Mouse (Mus musculus) MEL (cell line): ENCODE results near the gene Nelfcd. TPM values are rescaled to one million over a fixed set of nuclear protein-coding genes. Genes with fewer than 3 reads are reported as not detected.

Experiments
- DNase-seq: peaks from one replicate; pipeline ENCODE4 v3.0.0; 2011; ENCODE audit warnings: low read depth, low spot score
- H3K27ac ChIP-seq: 2 replicates; pipeline ENCODE4 v1.5.1; 2012; ENCODE audit warnings: low read depth, mild to moderate bottlenecking, control low read depth, low read length, moderate library complexity; ENCODE audit not compliant: control insufficient read depth
- H3K27me3 ChIP-seq, 2 experiments: fragments of 150-350 bp in 1 of 2; sonication (generic) in 1 of 2; 2 replicates each; pipeline ENCODE4 v1.6.1; 2012; ENCODE audit warnings: low read length in 2 of 2, mild to moderate bottlenecking in 2 of 2, improper control_type of control experiment in 1 of 2, moderate library complexity in 1 of 2; ENCODE audit not compliant: insufficient read depth in 2 of 2, control insufficient read depth in 1 of 2
- H3K36me3 ChIP-seq, 2 experiments: 2 replicates each; pipeline ENCODE4 v1.6.1; 2012 to 2014; ENCODE audit warnings: low read length in 2 of 2, improper control_type of control experiment in 1 of 2, inconsistent platforms in 1 of 2, mild to moderate bottlenecking in 1 of 2; ENCODE audit not compliant: insufficient read depth in 2 of 2, control insufficient read depth in 1 of 2
- H3K4me1 ChIP-seq, 2 experiments: fragments of 150-350 bp in 1 of 2; sonication (generic) in 1 of 2; 2 replicates each; pipeline ENCODE4 v1.6.1; 2012; ENCODE audit warnings: low read length in 2 of 2, improper control_type of control experiment in 1 of 2, mild to moderate bottlenecking in 1 of 2; ENCODE audit not compliant: insufficient read depth in 2 of 2, control insufficient read depth in 1 of 2
- H3K4me3 ChIP-seq, 2 experiments: fragments of 150-350 bp in 1 of 2; sonication (generic) in 1 of 2; 2 replicates each; pipeline ENCODE4 v1.5.1; 2012; ENCODE audit warnings: low read depth in 2 of 2, low read length in 2 of 2, mild to moderate bottlenecking in 2 of 2, moderate library complexity in 2 of 2, control low read depth in 1 of 2, improper control_type of control experiment in 1 of 2; ENCODE audit not compliant: control insufficient read depth in 1 of 2, insufficient read depth in 1 of 2
- H3K79me2 ChIP-seq: 2 replicates; pipeline ENCODE4 v1.6.1; 2012; ENCODE audit warnings: mild to moderate bottlenecking, low read length, moderate library complexity; ENCODE audit not compliant: control insufficient read depth, poor library complexity, insufficient read depth
- H3K9ac ChIP-seq: 2 replicates; pipeline ENCODE4 v1.6.1; 2012; ENCODE audit warnings: low read depth, mild to moderate bottlenecking, control low read depth, low read length, moderate library complexity; ENCODE audit not compliant: control insufficient read depth, poor library complexity, severe bottlenecking
- H3K9me3 ChIP-seq: fragments of 150-350 bp; sonication (generic); replicated peaks from 2 replicates; pipeline ENCODE4 v1.6.1; 2012; ENCODE audit warnings: mild to moderate bottlenecking, low read length, improper control_type of control experiment, moderate library complexity; ENCODE audit not compliant: insufficient read depth
- CHD1 ChIP-seq: IDR thresholded peaks from 2 replicates; pipeline ENCODE4 v1.6.1; 2012; ENCODE audit warnings: low read depth, mild to moderate bottlenecking, inconsistent platforms, low read length, improper control_type of control experiment
- E2F4 ChIP-seq: IDR thresholded peaks from 2 replicates; pipeline ENCODE4 v1.6.1; 2011; ENCODE audit warnings: low read depth, low read length, improper control_type of control experiment, borderline replicate concordance
- EP300 ChIP-seq, 2 experiments: IDR thresholded peaks; 2 replicates each; pipeline ENCODE4 v1.6.1; 2011; ENCODE audit warnings: improper control_type of control experiment in 2 of 2, low read length in 2 of 2, low read depth in 1 of 2, mild to moderate bottlenecking in 1 of 2
- ETS1 ChIP-seq: IDR thresholded peaks from 2 replicates; pipeline ENCODE4 v1.6.1; 2012; ENCODE audit warnings: low read depth, mild to moderate bottlenecking, inconsistent platforms, low read length, improper control_type of control experiment, moderate library complexity
- JUND ChIP-seq: IDR thresholded peaks from 2 replicates; pipeline ENCODE4 v1.6.1; 2011; ENCODE audit warnings: low read depth, mild to moderate bottlenecking, improper control_type of control experiment, low read length
- MYC ChIP-seq: IDR thresholded peaks from 2 replicates; pipeline ENCODE4 v1.6.1; 2011; ENCODE audit warnings: low read depth, mild to moderate bottlenecking, low read length, improper control_type of control experiment, moderate library complexity
- NELFE ChIP-seq: IDR thresholded peaks from 2 replicates; pipeline ENCODE4 v1.6.1; 2011; ENCODE audit warnings: low read depth, low read length, improper control_type of control experiment
- NRF1 ChIP-seq: IDR thresholded peaks from 2 replicates; pipeline ENCODE4 v1.6.1; 2014; ENCODE audit warnings: low read depth, mild to moderate bottlenecking, inconsistent platforms, low read length, improper control_type of control experiment, moderate library complexity; ENCODE audit not compliant: poor library complexity, insufficient read depth, severe bottlenecking
- POLR2A ChIP-seq, 2 experiments: IDR thresholded peaks; 2 replicates each; pipeline ENCODE4 v1.6.1; 2011 to 2012; ENCODE audit warnings: low read length in 2 of 2, mild to moderate bottlenecking in 2 of 2, control low read depth in 1 of 2, improper control_type of control experiment in 1 of 2, low read depth in 1 of 2, moderate library complexity in 1 of 2; ENCODE audit not compliant: control insufficient read depth in 1 of 2, insufficient read depth in 1 of 2, poor library complexity in 1 of 2
- POLR2AphosphoS5 ChIP-seq: IDR thresholded peaks from 2 replicates; pipeline ENCODE4 v1.6.1; 2012; ENCODE audit warnings: low read depth, borderline replicate concordance, mild to moderate bottlenecking, inconsistent platforms, low read length, moderate library complexity, mixed read lengths
- RAD21 ChIP-seq: IDR thresholded peaks from 2 replicates; pipeline ENCODE4 v1.6.1; 2011; ENCODE audit warnings: mild to moderate bottlenecking, low read depth, low read length, improper control_type of control experiment
- TAL1 ChIP-seq: IDR thresholded peaks from 2 replicates; pipeline ENCODE4 v1.6.1; 2012; ENCODE audit warnings: mild to moderate bottlenecking, inconsistent platforms, low read length, moderate library complexity, mixed read lengths
- TBP ChIP-seq: IDR thresholded peaks from 2 replicates; pipeline ENCODE4 v1.8.0; 2011; ENCODE audit warnings: low read depth, low read length, improper control_type of control experiment
- TCF12 ChIP-seq: IDR thresholded peaks from 2 replicates; pipeline ENCODE4 v1.6.1; 2014; ENCODE audit warnings: low read depth, mild to moderate bottlenecking, inconsistent platforms, low read length, improper control_type of control experiment, moderate library complexity
- UBTF ChIP-seq: IDR thresholded peaks from 2 replicates; pipeline ENCODE4 v1.6.1; 2012; ENCODE audit warnings: low read depth, mild to moderate bottlenecking, inconsistent platforms, low read length, improper control_type of control experiment, moderate library complexity, borderline replicate concordance; ENCODE audit not compliant: insufficient read depth
- USF1 ChIP-seq: IDR thresholded peaks from 2 replicates; pipeline ENCODE4 v1.6.1; 2014; ENCODE audit warnings: low read depth, mild to moderate bottlenecking, inconsistent platforms, low read length, improper control_type of control experiment, moderate library complexity
- ZKSCAN1 ChIP-seq: IDR thresholded peaks from 2 replicates; pipeline ENCODE4 v1.6.1; 2012; ENCODE audit warnings: low read depth, mild to moderate bottlenecking, inconsistent platforms, low read length, improper control_type of control experiment, moderate library complexity
- ZNF384 ChIP-seq: IDR thresholded peaks from 2 replicates; pipeline ENCODE4 v1.6.1; 2012; ENCODE audit warnings: low read depth, mild to moderate bottlenecking, inconsistent platforms, low read length, improper control_type of control experiment
- polyA plus RNA-seq, 2 experiments: library from polyadenylated mRNA; stranded (reverse) in 1 of 2; unstranded in 1 of 2; fragments of >175 nt in 1 of 2; fragments of >200 nt in 1 of 2; gene quantifications; 2 replicates each; pipeline versions ENCODE4 v1.2.1 to v1.2.4; 2012; ENCODE audit warnings: low replicate concordance in 2 of 2, low read depth in 1 of 2; ENCODE audit not compliant: insufficient read length in 2 of 2, insufficient read depth in 1 of 2, missing spikeins in 1 of 2
- total RNA-seq: library from RNA; depleted of rRNA; stranded (reverse); fragments of 300-350 nt; gene quantifications from 2 replicates; pipeline ENCODE4 v1.2.3, GENCODE M21; 2012

The Nelfcd gene
- total and polyA plus RNA-seq, 3 experiments, result 46.8 to 89.0 (median 74.8) TPM

DNA sequence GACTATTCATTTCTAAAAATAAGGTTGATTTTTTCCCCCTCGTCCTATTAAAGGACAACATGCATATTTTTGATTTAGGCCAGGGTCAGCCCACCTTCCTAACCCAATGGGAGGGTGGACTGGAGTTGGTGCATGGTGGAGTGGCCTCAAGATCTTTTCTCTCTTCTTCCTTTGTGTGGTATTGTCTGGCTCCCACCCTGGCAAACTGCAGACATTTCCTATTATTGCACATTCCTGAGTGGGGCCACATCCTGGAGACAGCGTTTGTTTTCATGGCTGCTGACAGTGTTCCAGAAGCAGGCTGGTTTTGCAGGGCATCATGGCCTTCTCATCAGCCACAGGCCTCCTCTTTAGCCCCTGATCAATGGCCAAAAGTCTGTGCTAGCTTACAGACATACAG is 27.4 kb downstream of the Nelfcd start:
- peaks cover 3% of the 10 kb centered on the region; the same call in 1 of the 2 replicates for H3K79me2 ChIP-seq
- H3K36me3 ChIP-seq, result peaks cover 0 to 3% of the 10 kb centered on the region in 2 experiments; a peak in 1 of 4 replicates
- no peaks in the 10 kb centered on the region for H3K9me3 ChIP-seq
- DNase-seq, result no peak
- H3K9ac ChIP-seq, result no peak overlapping the region
- H3K4me3 ChIP-seq, result no peak overlapping the region
- H3K4me1 ChIP-seq, result peaks cover 5 to 15% of the 10 kb centered on the region in 2 experiments; a peak in 3 of 4 replicates
- TF ChIP-seq POLR2A (IDR thresholded peaks at IDR 0.05; ENCODE audit: control insufficient read depth in 1 of 2, insufficient read depth in 1 of 2, low read depth in 1 of 2, low read length in 2 of 2, poor library complexity in 1 of 2) (no peak), EP300 (IDR thresholded peaks at IDR 0.05; ENCODE audit: low read depth in 1 of 2, low read length in 2 of 2) (no peak), ZNF384 (no peak), TCF12 (no peak), CHD1 (no peak), E2F4 (no peak), UBTF (no peak), JUND (no peak), TAL1 (no peak), RAD21 (no peak), MYC (no peak), NELFE (no peak), USF1 (no peak), ETS1 (no peak)
- H3K27me3 ChIP-seq, result no peaks in the 10 kb centered on the region
- H3K27ac ChIP-seq, result no peak overlapping the region

DNA sequence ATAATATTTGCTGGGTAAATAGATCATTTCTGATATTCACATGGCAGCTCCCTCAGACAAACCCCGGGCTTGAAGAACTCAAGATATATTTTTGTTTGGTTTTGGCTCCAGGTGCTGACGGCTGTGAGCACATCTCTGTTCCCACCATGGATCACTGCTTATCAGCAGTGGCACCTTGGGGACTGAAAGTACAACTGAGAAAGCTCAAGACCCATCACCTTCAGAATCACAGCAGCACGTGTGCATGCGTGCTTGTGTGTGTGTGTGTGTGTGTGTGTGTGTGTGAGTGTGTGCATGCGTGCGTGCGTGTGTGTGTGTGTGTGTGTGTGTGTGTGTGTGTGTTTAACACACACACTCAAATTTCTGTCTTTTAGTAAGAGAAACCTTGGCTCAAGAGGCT is 28.8 kb downstream of the Nelfcd start:
- Histone ChIP-seq H3K4me3 (no peak overlapping the region), H3K27ac (no peak overlapping the region), H3K79me2 (no peaks in the 10 kb centered on the region), H3K9me3 (no peaks in the 10 kb centered on the region), H3K36me3 (peaks cover 0 to 1% of the 10 kb centered on the region in 2 experiments; a peak in 1 of 4 replicates), H3K27me3 (no peaks in the 10 kb centered on the region), H3K9ac (no peak overlapping the region), H3K4me1 (peaks cover under 1 to 10% of the 10 kb centered on the region in 2 experiments; a peak in 1 of 4 replicates)
- DNase-seq, result no peak
- TF ChIP-seq CHD1 (no peak), ZNF384 (no peak), NRF1 (no peak), POLR2AphosphoS5 (no peak), TBP (no peak), ZKSCAN1 (no peak)
